Mouse (Mus musculus) c-Kit-negative CD71-positive TER-119-positive erythroid progenitor cells, embryonic 14.5 days (primary cell): ENCODE measurements around the gene Zbtb49.

Experiments
- DNase-seq: peaks from one replicate; pipeline ENCODE4 v3.0.0-alpha.2; 2013; ENCODE audit warnings: low read depth, low spot score

Gene Zbtb49

DNA sequence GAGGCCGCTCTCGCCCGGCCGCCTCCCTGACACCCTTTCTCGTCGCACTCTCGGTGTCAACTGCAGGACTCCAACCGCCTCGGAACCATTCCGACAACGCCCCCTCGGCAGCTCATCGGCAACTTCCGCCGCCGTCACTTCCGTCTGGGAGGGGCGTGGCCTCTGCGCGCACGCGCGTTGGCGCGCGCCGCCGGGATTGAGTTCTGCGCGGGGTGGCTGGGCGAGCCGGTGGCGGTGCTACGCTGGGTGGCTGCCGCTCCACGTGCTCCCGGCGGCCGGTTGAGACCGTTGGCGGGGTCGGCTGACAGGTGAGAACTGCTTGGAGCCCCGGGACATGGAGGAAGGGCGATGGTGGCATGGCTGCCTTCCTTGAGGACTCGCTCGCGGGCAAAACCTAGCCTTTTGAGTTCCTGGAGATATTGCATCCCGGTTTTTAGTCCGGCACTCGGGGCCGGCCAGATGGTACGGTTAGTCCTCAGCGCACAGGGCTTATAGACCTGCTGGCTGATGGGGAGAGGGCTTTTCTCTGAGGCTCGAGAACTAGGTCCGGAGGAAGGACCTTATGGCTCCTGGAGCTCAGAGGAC, at the start of gene Zbtb49, which contains the start of gene Lyar:
TSS of gene Zbtb49 (minus strand) at position 130 of the 585 bp plus-strand sequence.
TSS of gene Lyar (plus strand) at position 143 of the 585 bp plus-strand sequence.
- peak; percentile 88 for DNase-seq

DNA sequence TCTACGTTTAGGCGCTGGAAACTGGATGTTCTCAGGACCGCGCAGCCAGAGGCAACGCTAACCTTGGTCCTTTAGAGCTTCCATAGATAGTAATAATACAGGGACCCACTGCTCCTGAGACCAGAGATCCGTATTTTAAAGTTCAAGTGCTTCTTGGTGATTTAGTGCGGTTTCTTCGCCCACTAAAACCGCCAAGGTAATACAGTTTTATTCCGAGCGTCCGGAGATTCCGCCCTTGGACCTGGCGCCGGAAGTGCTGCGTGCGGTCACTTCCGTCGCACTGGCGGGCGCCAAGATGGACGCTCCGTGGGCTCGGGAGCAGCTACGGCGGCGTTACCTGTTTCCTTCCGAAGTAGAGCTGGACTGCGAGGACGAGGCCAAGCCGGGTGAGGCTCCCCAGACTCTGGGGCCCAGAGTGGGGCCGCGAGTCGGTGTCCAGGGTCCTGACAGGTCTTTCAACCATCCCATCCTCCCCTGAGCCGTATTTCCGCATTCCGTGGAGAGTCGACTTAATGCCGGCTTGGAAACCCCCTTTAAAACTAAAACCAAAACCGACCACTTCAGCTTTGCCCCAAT, 39.9 kb upstream of the Zbtb49 start, which contains the start of gene Tmem128:
TSS of gene Tmem128 (plus strand) at position 79 of the 576 bp plus-strand sequence.
- DNase-seq, result peak; percentile 56

DNA sequence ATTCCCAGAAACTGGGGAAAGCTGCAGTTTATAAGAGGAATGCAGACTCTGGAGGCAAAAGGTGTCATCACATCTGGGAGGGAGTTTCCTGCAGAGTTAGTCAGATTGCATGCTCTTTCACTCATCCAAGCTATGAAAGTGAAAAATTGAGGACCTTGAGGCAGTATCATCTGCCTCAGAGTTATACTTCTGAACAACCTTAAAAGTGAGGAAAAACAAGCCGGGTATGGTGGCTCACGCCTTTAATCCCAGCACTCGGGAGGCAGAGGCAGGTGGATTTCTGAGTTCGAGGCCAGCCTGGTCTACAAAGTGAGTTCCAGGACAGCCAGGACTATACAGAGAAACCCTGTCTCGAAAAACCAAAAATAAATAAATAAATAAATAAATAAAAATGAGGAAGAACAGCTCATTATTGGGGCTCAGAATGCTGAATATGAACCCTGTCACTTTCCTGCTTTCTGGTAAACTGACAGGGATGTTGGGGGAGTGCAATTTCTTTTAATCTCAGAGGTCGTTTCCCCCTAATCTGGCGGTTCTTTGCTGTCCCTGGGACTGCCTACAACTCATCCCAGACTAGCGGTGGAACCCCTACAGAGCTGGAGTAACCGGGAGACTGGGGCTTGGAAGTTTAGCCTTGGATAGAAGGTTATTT, 39.3 kb upstream of the Zbtb49 start:
- no peak for DNase-seq

DNA sequence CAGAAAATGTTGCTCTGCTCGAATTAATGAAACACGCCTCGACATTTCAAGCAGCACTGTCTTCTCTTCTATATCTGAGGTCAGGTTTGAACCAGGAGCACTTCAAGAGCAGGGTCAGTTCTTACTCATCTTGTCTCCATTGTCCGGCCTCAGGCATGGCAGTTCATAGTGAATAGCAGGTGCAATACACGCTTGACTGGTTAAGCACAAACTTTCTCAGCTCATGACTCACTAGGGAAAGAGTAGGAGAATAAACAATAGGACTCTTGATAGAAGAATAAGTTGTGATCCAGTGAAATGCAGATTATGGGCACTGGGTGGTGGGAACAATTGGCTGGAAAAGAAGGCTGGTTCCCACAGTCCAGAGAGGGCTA, 38.5 kb upstream of the Zbtb49 start:
- DNase-seq, result no peak

DNA sequence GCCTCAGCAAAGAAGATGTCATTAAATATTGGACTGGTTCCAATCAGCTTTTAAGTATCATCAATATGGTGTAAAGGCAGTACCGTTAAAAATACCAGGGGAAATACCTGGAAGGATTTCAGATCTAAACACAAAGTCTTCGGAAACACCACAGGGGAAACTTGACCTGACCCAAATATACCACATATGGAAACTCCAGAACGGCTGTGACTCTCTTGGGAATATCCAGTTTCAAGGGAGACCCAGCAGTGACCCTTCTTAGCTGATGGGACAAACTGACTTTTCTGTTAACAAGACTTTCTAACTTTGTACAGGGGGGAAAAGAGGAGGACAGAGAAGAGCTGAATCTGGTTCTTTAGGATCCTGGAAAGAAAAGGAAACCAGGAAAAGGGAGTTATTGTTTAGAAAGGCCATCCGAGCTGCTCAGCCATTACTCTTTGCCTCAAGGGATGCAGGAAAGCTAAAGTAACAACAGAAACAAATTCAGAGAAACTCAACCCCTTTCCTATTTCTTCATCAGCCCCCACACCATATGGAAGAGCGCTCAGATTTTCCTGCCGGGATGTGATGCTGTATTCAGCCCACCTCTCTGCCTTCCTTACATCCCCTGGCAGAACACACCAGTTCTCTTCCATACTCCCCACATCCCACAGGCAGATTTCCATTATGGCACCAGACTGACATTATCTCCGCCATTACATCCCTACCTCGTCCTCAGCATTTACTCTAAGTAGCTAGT, 37.9 kb upstream of the Zbtb49 start:
- DNase-seq, result no peak

DNA sequence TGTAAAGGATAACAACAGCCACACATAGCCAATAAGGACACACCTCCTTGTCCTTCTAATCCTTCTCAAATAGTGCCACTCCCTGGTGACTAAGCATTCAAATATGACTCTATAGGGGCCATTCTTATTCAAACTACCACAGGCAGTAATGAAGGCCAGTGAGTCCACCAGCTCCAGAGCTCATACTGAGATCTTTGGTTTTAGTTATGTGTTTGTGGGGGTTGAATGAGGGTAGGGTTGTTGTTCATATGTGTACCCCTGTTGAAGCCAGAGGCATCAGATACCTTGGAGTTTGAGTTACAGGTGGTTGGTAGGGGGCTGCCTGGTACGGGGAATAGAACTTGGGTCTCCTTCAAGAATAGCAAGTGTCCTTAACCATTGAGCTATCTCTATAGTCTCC, 36.3 kb upstream of the Zbtb49 start:
- DNase-seq, result no peak

DNA sequence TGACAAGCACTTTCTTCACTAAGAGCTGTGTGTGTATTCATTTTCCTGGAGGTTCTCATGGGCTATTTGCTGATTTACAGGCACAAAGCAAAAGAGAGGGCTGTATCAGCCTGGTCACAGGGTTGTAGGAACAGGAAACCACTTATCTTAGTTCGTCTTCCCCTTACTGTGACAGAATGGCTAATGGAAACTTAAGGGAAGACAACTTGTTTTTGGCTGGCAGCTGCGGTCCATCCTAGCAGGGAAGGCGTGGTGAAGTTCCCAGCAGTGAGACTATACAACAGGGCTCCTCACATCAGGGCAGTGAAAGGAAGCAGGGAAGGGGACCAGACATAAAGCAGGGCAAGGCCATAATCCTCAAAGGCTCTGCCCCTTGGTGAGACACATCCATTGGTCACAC, 35.4 kb upstream of the Zbtb49 start:
- DNase-seq, result no peak

DNA sequence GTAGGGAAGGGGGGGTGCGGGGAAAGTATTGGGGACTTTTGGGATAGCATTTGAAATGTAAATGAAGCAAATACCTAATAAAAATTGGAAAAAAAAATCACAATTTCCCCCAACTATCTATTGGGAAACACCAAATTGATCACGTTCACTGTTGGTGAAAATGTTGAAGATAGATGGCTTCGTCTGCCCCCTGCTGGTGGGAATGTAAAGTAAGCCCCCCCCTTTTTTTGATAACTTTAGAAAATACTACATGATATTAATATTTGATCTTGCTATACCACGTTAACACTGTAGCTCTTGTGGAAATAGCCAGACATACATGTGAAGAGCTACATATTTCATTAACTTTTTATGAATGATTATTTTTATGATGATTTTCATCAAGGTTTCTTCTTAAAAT, 34.9 kb upstream of the Zbtb49 start:
- DNase-seq, result no peak

DNA sequence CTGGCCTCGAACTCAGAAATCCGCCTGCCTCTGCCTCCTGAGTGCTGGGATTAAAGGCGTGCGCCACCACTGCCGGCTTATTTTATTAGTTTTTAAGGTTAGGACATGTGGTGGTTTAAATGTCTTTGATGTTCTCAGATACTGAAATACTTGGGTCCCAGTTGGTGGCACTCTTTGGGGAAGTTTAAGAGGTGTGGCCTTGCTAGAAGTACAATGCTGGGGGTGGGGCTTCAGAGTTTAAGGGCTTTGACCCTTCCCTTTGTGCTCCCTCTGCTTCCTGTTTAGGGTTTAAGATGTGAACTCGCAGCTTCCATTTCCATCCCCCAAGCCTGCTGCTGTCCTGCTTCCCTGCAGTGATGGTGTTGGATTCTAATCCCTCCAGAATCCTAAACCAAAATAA, 21.7 kb upstream of the Zbtb49 start:
- no peak for DNase-seq

DNA sequence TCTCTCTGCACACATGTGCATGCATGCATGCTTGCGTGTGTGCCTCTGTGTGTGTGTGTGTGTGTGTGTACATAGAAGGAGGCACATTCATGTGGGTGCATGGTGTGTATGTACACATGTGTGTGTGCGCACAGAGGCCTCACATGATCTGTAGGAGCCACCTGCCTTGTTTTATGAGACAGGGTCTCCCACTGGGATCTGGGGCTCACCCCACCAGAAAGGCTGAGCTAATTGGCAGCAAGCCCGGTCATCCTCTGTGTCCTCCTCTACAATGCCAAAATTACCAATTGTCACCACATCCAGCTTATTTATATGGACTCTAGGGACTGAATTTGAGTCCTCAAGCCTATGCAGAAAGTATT, 21.2 kb upstream of the Zbtb49 start:
- no peak for DNase-seq

DNA sequence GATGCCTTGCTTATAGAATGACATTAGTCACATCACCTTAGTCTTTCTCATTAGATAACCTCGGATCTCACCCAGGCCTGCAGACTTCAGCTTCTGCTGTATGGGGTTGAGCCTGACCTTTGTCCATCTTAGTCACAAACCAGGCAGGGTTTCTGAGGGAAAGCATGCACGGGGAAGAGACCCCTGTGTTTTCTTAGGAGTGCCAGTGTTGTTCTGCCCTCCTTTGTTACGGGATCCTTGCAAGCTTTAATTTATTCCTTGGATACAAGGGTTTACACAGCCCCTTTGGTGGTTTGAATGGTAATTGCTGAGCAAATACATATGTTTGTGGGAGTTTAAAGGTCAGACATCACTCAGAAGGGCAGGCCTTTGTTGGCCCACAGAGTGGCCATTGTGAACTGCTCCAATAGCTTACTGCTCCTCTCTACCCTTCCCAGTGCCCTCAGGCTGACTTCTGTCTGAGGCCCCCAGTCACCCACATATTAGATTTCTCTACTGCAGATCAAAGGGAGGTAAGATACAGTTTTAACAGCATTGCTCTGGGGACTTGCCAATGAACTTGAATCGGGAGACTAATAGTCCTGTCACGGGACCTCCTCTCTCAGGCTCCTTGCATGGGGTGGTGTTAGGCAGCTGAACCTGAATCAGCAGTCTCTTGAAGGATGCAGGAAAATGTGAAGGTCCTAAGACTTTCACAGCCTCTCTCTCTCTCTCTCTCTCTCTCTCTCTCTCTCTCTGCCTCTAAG, 20.6 kb upstream of the Zbtb49 start:
- DNase-seq, result no peak

DNA sequence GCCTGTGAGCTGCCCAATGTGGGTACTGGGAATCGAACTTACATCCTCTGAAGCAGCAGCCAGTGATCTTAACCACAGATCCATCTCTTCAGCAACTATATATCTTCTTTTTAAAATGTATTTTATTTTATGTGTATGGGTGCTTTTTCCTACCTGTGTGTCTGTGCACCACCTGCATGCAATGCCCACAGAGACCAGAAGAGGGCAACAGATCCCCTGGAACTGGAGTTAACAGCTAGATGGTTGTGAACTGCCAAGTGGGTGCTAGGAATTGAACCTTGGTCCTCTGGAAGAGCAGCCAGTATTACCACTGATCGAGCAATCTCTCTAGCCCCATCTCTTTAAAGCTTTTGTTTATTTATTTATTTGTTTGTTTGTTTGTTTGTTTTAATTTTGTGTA, 16.4 kb upstream of the Zbtb49 start:
- DNase-seq, result no peak

DNA sequence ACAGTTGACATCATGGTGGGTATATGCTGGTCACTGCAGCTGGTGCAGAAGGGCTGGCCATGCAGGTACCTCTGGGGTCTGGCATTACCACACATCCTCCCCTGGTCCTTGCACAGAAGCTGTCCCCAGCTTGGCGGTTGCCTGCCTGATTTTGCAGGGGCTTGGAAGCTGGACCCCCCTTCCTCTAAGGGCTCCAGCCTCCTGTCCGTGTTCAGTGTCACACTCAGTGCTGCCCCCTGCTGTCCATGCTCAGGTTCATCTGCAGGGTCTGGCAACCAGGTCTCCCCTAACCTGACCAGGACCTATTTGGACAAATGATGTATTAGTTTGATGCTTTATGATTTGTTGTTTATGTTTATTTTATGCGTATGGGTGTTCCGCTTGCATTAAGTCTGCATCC, 15.2 kb upstream of the Zbtb49 start:
- peak; percentile 20 for DNase-seq

DNA sequence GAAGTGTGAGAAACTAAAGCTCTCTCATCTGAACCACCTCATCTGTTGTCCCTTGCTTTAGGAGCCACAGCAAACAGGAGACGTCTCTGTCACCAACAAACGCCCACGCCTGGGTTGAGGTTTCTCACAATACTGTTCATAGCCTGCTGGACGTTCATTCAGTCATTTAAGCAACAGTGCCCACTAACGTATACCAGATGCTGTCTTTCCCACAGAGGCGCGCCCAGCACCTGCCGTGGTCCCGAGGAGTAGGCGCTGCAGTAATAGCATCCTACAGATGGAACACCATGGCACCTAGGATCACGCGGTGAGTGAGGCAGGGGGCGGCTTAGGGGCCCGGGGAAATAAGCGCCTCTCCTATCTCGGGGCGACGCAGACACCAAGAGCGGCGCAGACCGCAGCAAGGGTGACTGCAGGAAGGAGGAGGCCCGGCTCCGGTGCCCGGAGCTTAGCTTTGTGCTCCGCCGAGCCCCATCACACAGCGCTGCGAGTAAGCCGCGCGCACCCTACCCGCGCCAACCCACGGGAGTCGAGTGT, 418 bp downstream of the Zbtb49 start:
- peak; percentile 8 for DNase-seq

DNA sequence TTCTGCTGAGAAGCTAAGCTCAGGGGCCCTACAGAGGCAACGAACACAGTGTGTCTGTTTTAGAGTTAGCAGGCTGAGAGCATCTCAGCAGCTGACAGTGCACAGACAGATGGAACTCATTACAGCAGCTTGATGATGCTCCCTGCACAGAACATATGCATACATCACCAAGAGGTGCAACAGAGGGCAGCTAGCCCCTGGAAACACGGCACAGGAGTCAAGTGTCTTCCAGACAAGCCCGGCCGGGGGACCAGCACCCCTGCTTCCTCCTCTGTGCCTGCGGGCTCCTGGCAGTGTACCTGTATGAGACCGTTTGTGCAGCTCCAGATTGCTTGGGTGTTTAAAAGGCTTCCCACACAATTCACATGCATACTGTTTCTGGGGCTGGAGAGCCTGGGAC, 7.2 kb downstream of the Zbtb49 start:
- DNase-seq, result no peak

DNA sequence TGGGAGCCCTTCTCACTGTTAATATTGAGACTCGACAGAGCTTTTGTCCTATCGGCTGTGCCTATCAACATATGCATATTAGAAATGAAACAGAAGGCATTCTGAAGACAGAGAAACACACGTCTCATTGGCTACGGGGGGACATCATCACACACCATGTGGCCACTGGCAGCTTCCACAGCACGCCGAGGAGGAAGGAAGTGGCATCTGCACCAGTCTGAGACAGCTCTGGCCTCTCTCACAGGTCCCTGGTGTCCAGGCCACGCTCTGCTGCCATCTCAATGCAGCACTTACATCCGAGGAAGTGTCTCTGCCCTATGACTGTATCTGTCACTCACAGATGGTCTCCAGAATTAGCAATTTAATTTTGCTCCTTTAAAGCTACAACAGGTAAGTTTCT, 8.6 kb downstream of the Zbtb49 start:
- no peak for DNase-seq

DNA sequence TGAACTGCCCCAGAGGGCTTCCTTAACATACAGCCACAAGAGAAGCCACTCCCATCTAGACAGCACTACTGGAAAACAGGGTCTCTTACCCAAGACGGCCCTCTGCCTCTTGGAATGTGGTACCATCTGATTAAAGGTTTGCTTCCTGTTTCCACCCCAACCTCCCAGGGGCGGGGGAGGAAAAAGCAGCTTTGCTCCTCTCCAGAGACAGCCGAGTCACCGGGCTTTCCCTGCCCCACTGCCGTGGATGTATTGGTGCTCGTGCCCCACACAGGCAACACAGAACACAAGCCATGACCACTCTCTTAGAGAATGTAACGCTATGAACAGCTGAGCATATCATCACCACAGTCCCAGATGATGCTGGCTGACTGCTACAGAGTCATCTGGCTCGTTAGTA, 11.3 kb downstream of the Zbtb49 start:
- DNase-seq, result no peak

DNA sequence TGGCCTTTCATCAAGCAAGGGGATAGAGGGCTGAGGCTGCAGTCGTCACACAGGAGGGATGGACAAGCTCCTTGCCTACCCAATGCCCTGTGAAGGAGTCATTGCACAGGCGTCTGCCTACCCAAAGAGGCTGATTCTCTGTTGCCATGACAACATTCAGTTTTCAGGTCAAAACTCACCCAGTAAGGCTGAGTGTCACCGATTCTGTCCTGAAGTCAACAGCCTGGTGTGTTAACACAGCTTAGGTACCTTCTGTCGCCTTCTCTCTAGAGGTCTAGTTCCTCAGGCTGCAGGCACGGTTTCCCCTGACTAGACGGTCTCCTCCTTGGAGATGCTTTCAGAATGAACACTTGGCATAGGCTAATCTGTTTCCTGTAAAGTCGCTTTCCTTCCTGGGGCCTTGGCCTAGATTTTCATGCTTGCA, 14.9 kb downstream of the Zbtb49 start:
- no peak for DNase-seq

DNA sequence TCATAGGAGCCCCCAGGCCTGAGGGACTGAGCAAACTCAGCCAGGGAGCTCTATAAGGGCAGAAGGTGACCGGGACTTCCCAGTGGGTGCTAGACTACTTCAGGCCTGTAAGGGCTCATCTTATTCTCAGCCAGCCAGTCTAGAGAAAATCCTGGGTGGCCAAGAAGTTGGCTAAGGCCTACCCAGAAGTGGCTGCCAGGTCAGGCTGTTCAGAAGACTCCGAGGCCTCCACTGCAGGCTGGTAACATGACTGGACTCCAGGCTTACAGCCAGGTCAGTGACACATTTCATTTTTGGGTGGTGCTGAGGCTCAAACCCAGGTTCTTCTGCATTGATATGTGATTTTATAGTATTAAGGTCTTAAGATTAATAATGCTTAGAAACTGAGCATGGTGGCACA, 20.6 kb downstream of the Zbtb49 start:
- DNase-seq, result no peak

DNA sequence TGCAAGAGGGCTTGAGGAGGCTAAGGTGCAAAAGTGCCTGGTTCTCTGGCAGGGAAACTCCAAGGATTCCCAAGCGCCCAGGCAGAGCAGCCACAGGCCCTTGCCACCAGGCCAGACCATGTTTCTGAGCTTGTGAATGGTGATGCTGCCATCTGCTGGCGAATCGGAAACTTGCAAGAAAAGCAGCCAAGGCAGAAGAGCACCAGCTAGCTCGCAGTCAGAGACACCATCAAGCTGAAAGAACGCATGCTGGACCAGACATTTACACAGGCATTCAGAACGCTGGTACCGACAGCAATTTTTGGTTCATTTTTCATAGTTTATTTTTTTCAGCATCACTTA, 22.8 kb downstream of the Zbtb49 start:
- DNase-seq, result peak; percentile 33

DNA sequence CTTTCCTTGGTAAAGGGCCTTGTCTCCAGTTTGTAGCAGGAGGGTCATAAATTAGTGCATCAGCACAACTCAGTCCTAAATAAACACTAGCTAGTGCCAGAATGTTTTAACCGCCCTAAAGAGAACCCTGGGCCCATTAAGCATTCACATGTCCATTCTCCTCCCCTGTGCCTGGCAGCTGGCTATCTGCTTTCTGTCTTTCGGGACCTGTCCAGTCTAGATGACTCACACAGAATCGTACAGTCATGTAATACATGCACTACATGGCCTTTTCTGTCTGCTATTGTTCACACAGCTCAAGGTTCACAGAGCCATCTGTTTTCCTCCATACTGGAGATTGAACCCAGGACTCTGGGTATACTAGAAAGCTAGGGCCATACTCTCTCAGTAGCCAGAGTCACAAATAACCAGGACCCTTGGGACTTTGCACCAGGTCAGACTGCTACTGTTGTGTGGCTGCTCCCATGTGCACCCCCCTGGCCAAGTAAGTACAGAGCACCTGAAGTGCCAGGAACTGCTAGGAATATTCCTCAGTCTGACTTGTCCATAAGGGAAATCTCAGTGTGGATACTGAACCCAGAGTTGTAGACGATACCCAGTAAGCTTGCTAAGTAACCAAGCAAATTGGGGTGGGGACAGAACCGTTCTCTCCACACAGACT, 23.3 kb downstream of the Zbtb49 start:
- no peak for DNase-seq
